Mouse (Mus musculus) heart, embryonic 13.5 days (tissue): ENCODE measurements at regions not wholly inside any gene's neighbourhood (a gene's known extent, or its start where the extent isn't known, plus 50 kb on each side); places are given as distances from the start of the nearest gene placed in this dataset.

Experiments
- ATAC-seq: fragments of 200-750 bp; cut with Nextera tagmentation; 2 replicates; pipeline ENCODE4 v1.8.0; 2017; ENCODE audit warnings: moderate TSS enrichment; ENCODE audit not compliant: insufficient number of reproducible peaks, low FRiP score, low TSS enrichment; ENCODE audit errors: extremely low read depth
- H3K27ac ChIP-seq: fragments of 300-500 bp; sonication (generic); replicated peaks from 2 replicates; pipeline ENCODE4 v1.5.1; 2015; ENCODE audit warnings: moderate library complexity, mild to moderate bottlenecking, inconsistent platforms
- H3K27me3 ChIP-seq: fragments of 300-500 bp; sonication (generic); replicated peaks from 2 replicates; pipeline ENCODE4 v1.6.1; 2015; ENCODE audit warnings: mild to moderate bottlenecking, inconsistent platforms
- H3K36me3 ChIP-seq: fragments of 300-500 bp; sonication (generic); 2 replicates; pipeline ENCODE4 v1.6.1; 2015; ENCODE audit warnings: mild to moderate bottlenecking, inconsistent platforms
- H3K4me1 ChIP-seq: fragments of 300-500 bp; sonication (generic); 2 replicates; pipeline ENCODE4 v1.6.1; 2015; ENCODE audit warnings: inconsistent platforms
- H3K4me2 ChIP-seq: fragments of 300-500 bp; sonication (generic); 2 replicates; pipeline ENCODE4 v1.6.1; 2015; ENCODE audit warnings: inconsistent platforms, mild to moderate bottlenecking, moderate library complexity
- H3K4me3 ChIP-seq: fragments of 300-500 bp; sonication (generic); 2 replicates; pipeline ENCODE4 v1.5.1; 2015; ENCODE audit warnings: moderate library complexity, mild to moderate bottlenecking, inconsistent platforms
- H3K9ac ChIP-seq: fragments of 300-500 bp; sonication (generic); 2 replicates; pipeline ENCODE4 v1.6.1; 2015; ENCODE audit warnings: inconsistent platforms, mild to moderate bottlenecking, moderate library complexity
- H3K9me3 ChIP-seq: fragments of 300-500 bp; sonication (generic); 2 replicates; pipeline ENCODE4 v1.6.1; 2016; ENCODE audit warnings: inconsistent platforms
- WGBS: fragments of 180-500 bp; shearing (Covaris S2); methylation state at CpG from one replicate; pipeline ENCODE4 v1.1.7; 2015; ENCODE audit warnings: mixed read lengths; 5-methylcytosine and 5-hydroxymethylcytosine counted together

- no peak overlapping the region for H3K27ac ChIP-seq
- no peaks in the 10 kb centered on the region for H3K36me3 ChIP-seq
- no peak overlapping the region for H3K4me2 ChIP-seq
- WGBS, result 66% methylated on average over 3 of the region's 3 CpGs
- ATAC-seq, result no peak
- no peaks in the 10 kb centered on the region for H3K9me3 ChIP-seq
- peaks cover 74% of the 10 kb centered on the region for H3K27me3 ChIP-seq
- no peak overlapping the region for H3K9ac ChIP-seq
- peaks cover 18% of the 10 kb centered on the region for H3K4me1 ChIP-seq
- no peak overlapping the region for H3K4me3 ChIP-seq
These were observed 210.0 kb downstream of the Cyp26b1 start for GRCm38 (mm10) chr6:84383718-84384117.

GRCm38 (mm10) chr6:84383141-84383540 is 210.6 kb downstream of the Cyp26b1 start:
- no peak for ATAC-seq
- no peak overlapping the region for H3K27ac ChIP-seq
- no peaks in the 10 kb centered on the region for H3K9me3 ChIP-seq
- H3K4me2 ChIP-seq, result no peak overlapping the region
- 90% methylated on average over 3 of the region's 3 CpGs for WGBS
- H3K4me3 ChIP-seq, result no peak overlapping the region
- no peak overlapping the region for H3K9ac ChIP-seq
- H3K27me3 ChIP-seq, result peaks cover 75% of the 10 kb centered on the region
- H3K36me3 ChIP-seq, result no peaks in the 10 kb centered on the region
- H3K4me1 ChIP-seq, result peaks cover 22% of the 10 kb centered on the region

GRCm38 (mm10) chr6:84381571-84381970 is 212.1 kb downstream of the Cyp26b1 start:
- Histone ChIP-seq H3K9ac (no peak overlapping the region), H3K27me3 (peaks cover 77% of the 10 kb centered on the region), H3K4me1 (peaks cover 22% of the 10 kb centered on the region), H3K4me3 (no peak overlapping the region), H3K27ac (no peak overlapping the region), H3K36me3 (no peaks in the 10 kb centered on the region), H3K4me2 (no peak overlapping the region), H3K9me3 (no peaks in the 10 kb centered on the region)
- 79% methylated on average over 10 of the region's 10 CpGs for whole genome bisulfite sequencing
- no peak for ATAC-seq

- Histone ChIP-seq H3K9ac (no peak overlapping the region), H3K36me3 (no peaks in the 10 kb centered on the region), H3K27ac (no peak overlapping the region), H3K27me3 (peaks cover 77% of the 10 kb centered on the region), H3K4me3 (no peak overlapping the region), H3K4me2 (no peak overlapping the region), H3K9me3 (no peaks in the 10 kb centered on the region), H3K4me1 (peaks cover 8% of the 10 kb centered on the region; the same call in 1 of the 2 replicates)
- 67% methylated on average over 11 of the region's 11 CpGs for WGBS
- ATAC-seq, result no peak
These were observed 217.0 kb downstream of the Cyp26b1 start for GRCm38 (mm10) chr6:84376666-84377065.

- Histone ChIP-seq H3K4me2 (no peak overlapping the region), H3K9me3 (no peaks in the 10 kb centered on the region), H3K4me3 (no peak overlapping the region), H3K27ac (no peak overlapping the region), H3K36me3 (no peaks in the 10 kb centered on the region), H3K9ac (no peak overlapping the region), H3K27me3 (peaks cover 77% of the 10 kb centered on the region), H3K4me1 (peaks cover 8% of the 10 kb centered on the region; the same call in 1 of the 2 replicates)
- 13% methylated on average over 8 of the region's 8 CpGs for WGBS
- ATAC-seq, result no peak
These were observed 218.2 kb downstream of the Cyp26b1 start for GRCm38 (mm10) chr6:84375498-84375897.

- 40% methylated on average over 6 of the region's 6 CpGs for WGBS
- Histone ChIP-seq H3K36me3 (no peaks in the 10 kb centered on the region), H3K27me3 (peaks cover 60% of the 10 kb centered on the region), H3K4me2 (no peak overlapping the region), H3K4me1 (0 out of 2 replicates have a peak, but pooled peaks cover 3% of the 10 kb centered on the region), H3K4me3 (no peak overlapping the region), H3K9me3 (no peaks in the 10 kb centered on the region), H3K9ac (no peak overlapping the region), H3K27ac (no peak overlapping the region)
- no peak; the same call in 1 of the 2 replicates for ATAC-seq
These were observed 227.3 kb downstream of the Cyp26b1 start for GRCm38 (mm10) chr6:84366365-84366764.

- no peak for ATAC-seq
- Histone ChIP-seq H3K4me3 (no peak overlapping the region), H3K9me3 (no peaks in the 10 kb centered on the region), H3K4me1 (0 out of 2 replicates have a peak, but pooled peaks cover 3% of the 10 kb centered on the region), H3K4me2 (no peak overlapping the region), H3K27ac (no peak overlapping the region), H3K27me3 (peaks cover 58% of the 10 kb centered on the region), H3K9ac (no peak overlapping the region), H3K36me3 (no peaks in the 10 kb centered on the region)
- 73% methylated on average over 4 of the region's 4 CpGs for WGBS
These were observed 227.8 kb downstream of the Cyp26b1 start for GRCm38 (mm10) chr6:84365914-84366313.

GRCm38 (mm10) chr6:84364964-84365363 is 228.7 kb downstream of the Cyp26b1 start:
- Histone ChIP-seq H3K27me3 (peaks cover 55% of the 10 kb centered on the region), H3K4me1 (0 out of 2 replicates have a peak, but pooled peaks cover 3% of the 10 kb centered on the region), H3K4me2 (no peak overlapping the region), H3K27ac (no peak overlapping the region), H3K4me3 (no peak overlapping the region), H3K9me3 (no peaks in the 10 kb centered on the region), H3K36me3 (no peaks in the 10 kb centered on the region), H3K9ac (no peak overlapping the region)
- WGBS, result 6% methylated on average over 2 of the region's 2 CpGs
- ATAC-seq, result no peak

- ATAC-seq, result no peak
- no peaks in the 10 kb centered on the region for H3K36me3 ChIP-seq
- 91% methylated on average over 1 of the region's 1 CpGs for WGBS
- no peak overlapping the region for H3K9ac ChIP-seq
- H3K9me3 ChIP-seq, result no peaks in the 10 kb centered on the region
- H3K4me1 ChIP-seq, result 0 out of 2 replicates have a peak, but pooled peaks cover 3% of the 10 kb centered on the region
- H3K4me2 ChIP-seq, result no peak overlapping the region
- peaks cover 50% of the 10 kb centered on the region for H3K27me3 ChIP-seq
- no peak overlapping the region for H3K27ac ChIP-seq
- no peak overlapping the region for H3K4me3 ChIP-seq
These were observed 231.4 kb downstream of the Cyp26b1 start for GRCm38 (mm10) chr6:84362331-84362730.

GRCm38 (mm10) chr6:84357911-84358310 is 235.8 kb downstream of the Cyp26b1 start:
- no peaks in the 10 kb centered on the region for H3K36me3 ChIP-seq
- no peak for ATAC-seq
- H3K9ac ChIP-seq, result no peak overlapping the region
- H3K4me3 ChIP-seq, result no peak overlapping the region
- no peaks in the 10 kb centered on the region for H3K9me3 ChIP-seq
- WGBS, result 78% methylated on average over 10 of the region's 10 CpGs
- H3K27me3 ChIP-seq, result peaks cover 42% of the 10 kb centered on the region
- H3K4me1 ChIP-seq, result no peaks in the 10 kb centered on the region
- H3K4me2 ChIP-seq, result no peak overlapping the region
- H3K27ac ChIP-seq, result no peak overlapping the region

GRCm38 (mm10) chr6:84353425-84354220 is 240.1 kb downstream of the Cyp26b1 start:
- H3K4me2 ChIP-seq, result no peak overlapping the region
- no peaks in the 10 kb centered on the region for H3K9me3 ChIP-seq
- no peak overlapping the region for H3K4me3 ChIP-seq
- ATAC-seq, result no peak
- no peak overlapping the region for H3K9ac ChIP-seq
- no peak overlapping the region for H3K27ac ChIP-seq
- no peaks in the 10 kb centered on the region for H3K36me3 ChIP-seq
- H3K4me1 ChIP-seq, result no peaks in the 10 kb centered on the region
- H3K27me3 ChIP-seq, result peaks cover 35% of the 10 kb centered on the region; the same call in 1 of the 2 replicates
- WGBS, result 68% methylated on average over 6 of the region's 6 CpGs

GRCm38 (mm10) chr6:84344936-84345335 is 248.8 kb downstream of the Cyp26b1 start:
- Histone ChIP-seq H3K4me2 (no peak overlapping the region), H3K27me3 (peaks cover 25% of the 10 kb centered on the region; the same call in 1 of the 2 replicates), H3K9me3 (no peaks in the 10 kb centered on the region), H3K27ac (no peak overlapping the region), H3K9ac (no peak overlapping the region), H3K36me3 (no peaks in the 10 kb centered on the region), H3K4me1 (no peaks in the 10 kb centered on the region), H3K4me3 (no peak overlapping the region)
- 86% methylated on average over 12 of the region's 12 CpGs for WGBS
- no peak for ATAC-seq
